Mouse (Mus musculus) forebrain, embryonic 12.5 days (tissue): ENCODE results near the gene Slc9a9. TPM values are rescaled to one million over a fixed set of nuclear protein-coding genes. Genes with fewer than 3 reads are reported as not detected.

ENCODE experiments used
- ATAC-seq: fragments of 200-750 bp; cut with Nextera tagmentation; 2 replicates; pipeline ENCODE4 v1.8.0; 2017; ENCODE audit warnings: moderate TSS enrichment; ENCODE audit not compliant: low FRiP score
- H3K27ac ChIP-seq: fragments of 300-500 bp; sonication (generic); 2 replicates; pipeline ENCODE4 v1.5.1; 2016; ENCODE audit warnings: mild to moderate bottlenecking
- H3K27me3 ChIP-seq: fragments of 300-500 bp; sonication (generic); 2 replicates; pipeline ENCODE4 v1.6.1; 2016; ENCODE audit warnings: mild to moderate bottlenecking
- H3K36me3 ChIP-seq: fragments of 300-500 bp; sonication (generic); replicated peaks from 2 replicates; pipeline ENCODE4 v1.6.1; 2016; ENCODE audit warnings: mild to moderate bottlenecking
- H3K4me1 ChIP-seq: fragments of 300-500 bp; sonication (generic); 2 replicates; pipeline ENCODE4 v1.6.1; 2016
- H3K4me2 ChIP-seq: fragments of 300-500 bp; sonication (generic); 2 replicates; pipeline ENCODE4 v1.6.1; 2016; ENCODE audit warnings: mild to moderate bottlenecking, moderate library complexity
- H3K4me3 ChIP-seq: fragments of 300-500 bp; sonication (generic); replicated peaks from 2 replicates; pipeline ENCODE4 v1.5.1; 2016; ENCODE audit warnings: mild to moderate bottlenecking
- H3K9ac ChIP-seq: fragments of 300-500 bp; sonication (generic); 2 replicates; pipeline ENCODE4 v1.6.1; 2016; ENCODE audit warnings: mild to moderate bottlenecking
- H3K9me3 ChIP-seq: fragments of 300-500 bp; sonication (generic); 2 replicates; pipeline ENCODE4 v1.6.1; 2016
- WGBS: fragments of 180-500 bp; shearing (Covaris S2); methylation state at CpG from one replicate; pipeline ENCODE4 v1.1.7; 2016; 5-methylcytosine and 5-hydroxymethylcytosine counted together
- polyA plus RNA-seq: library from polyadenylated mRNA; unstranded; fragments of >200 nt; fragmentation: Nextera tagmentation; extraction: Ambion mirVana; gene quantifications from 2 replicates; pipeline ENCODE4 v1.2.1, GENCODE M21; 2016

Slc9a9 gene
- polyA plus RNA-seq, 1 experiment from 2014 or later, result 2.8 TPM

GRCm38 (mm10) chr9:94687203-94687859 lies 17.6 kb downstream of the Slc9a9 start:
- Histone ChIP-seq H3K36me3 (no peaks in the 10 kb centered on the region), H3K27me3 (no peaks in the 10 kb centered on the region), H3K4me2 (no peak overlapping the region), H3K4me1 (0 out of 2 replicates have a peak, but pooled peaks cover 3% of the 10 kb centered on the region), H3K4me3 (no peak overlapping the region), H3K27ac (no peak overlapping the region), H3K9me3 (no peaks in the 10 kb centered on the region), H3K9ac (no peak overlapping the region)
- 100% methylated on average over 1 of the region's 1 CpGs for WGBS
- no peak for ATAC-seq

GRCm38 (mm10) chr9:94691311-94692087 lies 21.8 kb downstream of the Slc9a9 start:
- Histone ChIP-seq H3K4me2 (no peak overlapping the region), H3K27ac (no peak overlapping the region), H3K27me3 (no peaks in the 10 kb centered on the region), H3K4me1 (0 out of 2 replicates have a peak, but pooled peaks cover 3% of the 10 kb centered on the region), H3K36me3 (no peaks in the 10 kb centered on the region), H3K9ac (no peak overlapping the region), H3K4me3 (no peak overlapping the region), H3K9me3 (no peaks in the 10 kb centered on the region)
- WGBS, result 72% methylated on average over 10 of the region's 10 CpGs
- ATAC-seq, result no peak

DNA sequence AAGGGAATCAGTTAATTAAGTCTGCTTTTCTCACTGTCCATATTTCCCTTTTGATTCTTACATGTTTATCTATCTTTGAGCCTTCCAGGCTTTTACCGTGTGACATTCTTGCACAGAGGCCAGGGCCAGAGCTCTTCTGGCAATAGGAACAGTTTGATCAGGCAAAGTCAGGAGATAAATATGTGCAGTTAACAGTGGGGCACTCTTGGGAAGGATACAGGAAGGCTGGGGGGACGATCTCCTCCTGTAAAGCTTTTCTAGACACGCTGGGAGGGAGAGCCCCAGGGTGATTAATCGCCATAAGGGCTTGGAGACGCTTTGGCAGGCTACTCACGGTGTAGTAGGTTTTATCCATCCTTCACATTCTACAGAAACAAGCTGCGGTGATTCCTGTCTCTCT lies 22.4 kb downstream of the Slc9a9 start:
- H3K9ac ChIP-seq, result no peak overlapping the region
- no peaks in the 10 kb centered on the region for H3K9me3 ChIP-seq
- H3K4me1 ChIP-seq, result 0 out of 2 replicates have a peak, but pooled peaks cover 3% of the 10 kb centered on the region
- no peaks in the 10 kb centered on the region for H3K36me3 ChIP-seq
- whole genome bisulfite sequencing, result 64% methylated on average over 7 of the region's 7 CpGs
- no peak overlapping the region for H3K27ac ChIP-seq
- H3K27me3 ChIP-seq, result no peaks in the 10 kb centered on the region
- ATAC-seq, result no peak
- no peak overlapping the region for H3K4me3 ChIP-seq
- no peak overlapping the region for H3K4me2 ChIP-seq

DNA sequence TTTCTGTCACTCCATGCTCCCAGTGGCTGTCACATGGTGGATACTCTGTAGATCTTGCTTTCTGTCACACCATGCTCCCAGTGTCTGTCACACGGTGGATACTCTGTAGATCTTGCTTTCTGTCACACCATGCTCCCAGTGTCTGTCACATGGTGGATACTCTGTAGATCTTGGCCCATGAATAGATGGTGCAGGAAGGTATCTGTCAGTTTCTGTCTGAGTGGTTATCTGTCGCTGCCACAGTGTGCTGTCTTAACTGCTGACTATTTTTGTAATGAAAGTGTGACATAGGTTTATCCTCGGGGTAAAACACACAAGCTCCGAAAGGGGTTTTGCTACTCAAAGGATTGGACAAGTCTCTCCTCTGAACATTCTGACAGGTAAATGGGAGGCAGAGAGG lies 24.5 kb downstream of the Slc9a9 start:
- no peak for ATAC-seq

DNA sequence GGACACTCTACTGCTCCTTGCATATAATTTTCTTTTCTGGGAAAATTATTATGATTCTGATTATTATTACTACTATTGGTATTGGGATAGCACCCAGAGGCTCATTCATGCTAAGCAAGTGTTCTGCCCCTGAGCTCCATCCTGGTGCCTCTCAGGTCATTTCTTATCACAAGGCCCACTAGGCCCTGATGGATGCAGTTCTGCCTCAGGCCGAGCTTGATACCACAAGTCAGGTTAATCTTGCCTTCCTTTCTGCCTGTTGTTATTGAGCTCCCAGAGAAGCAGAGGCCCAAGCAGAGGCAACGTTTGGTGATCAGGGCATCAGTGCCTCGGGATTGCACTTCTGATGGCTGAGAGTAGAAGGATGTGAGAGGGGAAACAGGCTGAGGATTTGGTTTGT lies 25.3 kb downstream of the Slc9a9 start:
- Histone ChIP-seq H3K36me3 (no peaks in the 10 kb centered on the region), H3K4me1 (0 out of 2 replicates have a peak, but pooled peaks cover 3% of the 10 kb centered on the region), H3K4me3 (no peak overlapping the region), H3K9ac (no peak overlapping the region), H3K9me3 (no peaks in the 10 kb centered on the region), H3K27me3 (no peaks in the 10 kb centered on the region), H3K4me2 (no peak overlapping the region), H3K27ac (no peak overlapping the region)
- ATAC-seq, result no peak
- 86% methylated on average over 3 of the region's 3 CpGs for WGBS

More for the DNA sequence above, 24.5 kb downstream of the Slc9a9 start:
- Histone ChIP-seq H3K9me3 (no peaks in the 10 kb centered on the region), H3K9ac (no peak overlapping the region), H3K36me3 (no peaks in the 10 kb centered on the region), H3K4me3 (no peak overlapping the region), H3K4me1 (0 out of 2 replicates have a peak, but pooled peaks cover 3% of the 10 kb centered on the region), H3K4me2 (no peak overlapping the region), H3K27me3 (no peaks in the 10 kb centered on the region), H3K27ac (no peak overlapping the region)
- WGBS, result 95% methylated on average over 4 of the region's 4 CpGs

DNA sequence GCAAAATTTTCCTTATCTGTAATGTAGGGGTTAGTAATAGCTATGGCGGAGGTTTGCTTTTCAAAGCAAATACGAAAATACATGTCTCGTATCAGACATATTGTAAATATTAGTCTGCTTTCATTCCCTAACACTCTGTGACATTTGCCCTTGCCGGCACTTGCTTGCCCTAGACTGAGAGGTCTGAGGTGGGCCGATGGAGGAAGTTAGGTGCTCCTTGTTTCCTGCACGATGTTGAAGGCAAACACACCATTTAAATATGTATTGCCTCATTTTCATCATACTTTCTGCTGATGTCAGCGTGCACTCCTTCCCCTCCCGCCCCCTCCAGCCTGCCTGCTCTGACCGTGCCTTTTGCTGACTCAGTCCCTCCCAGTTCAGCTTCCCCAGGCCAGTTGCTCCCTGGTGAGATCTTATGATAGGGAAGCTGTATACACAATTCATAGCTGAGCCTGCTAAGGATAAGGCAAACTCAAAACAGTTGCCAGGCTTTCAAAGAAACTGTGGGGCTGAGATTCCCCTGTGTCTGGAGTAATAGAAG lies 26.9 kb downstream of the Slc9a9 start:
- Histone ChIP-seq H3K9me3 (no peaks in the 10 kb centered on the region), H3K27ac (no peak overlapping the region), H3K9ac (no peak overlapping the region), H3K36me3 (no peaks in the 10 kb centered on the region), H3K27me3 (no peaks in the 10 kb centered on the region), H3K4me3 (no peak overlapping the region), H3K4me2 (no peak overlapping the region), H3K4me1 (peaks cover 10% of the 10 kb centered on the region)
- no peak for ATAC-seq
- WGBS, result 78% methylated on average over 9 of the region's 9 CpGs

DNA sequence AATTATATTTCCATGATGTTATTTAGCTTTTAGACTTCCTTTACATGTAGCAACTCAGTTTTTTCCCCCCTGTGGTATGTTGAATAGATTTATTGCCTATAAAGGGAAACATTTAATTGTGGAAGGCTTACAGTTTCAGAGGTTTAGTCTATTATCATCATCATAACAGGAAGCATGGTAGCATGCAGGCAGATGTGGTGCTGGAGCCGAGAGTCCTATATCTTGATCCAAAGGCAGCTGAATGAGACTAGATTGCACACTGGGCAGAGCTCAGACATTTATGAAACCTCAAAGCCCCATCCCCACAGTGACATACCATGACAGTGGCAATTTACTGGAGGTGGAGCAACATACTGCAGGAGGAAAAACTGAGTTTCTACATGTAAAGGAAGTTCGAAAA lies 28.5 kb downstream of the Slc9a9 start:
- Histone ChIP-seq H3K4me3 (no peak overlapping the region), H3K9ac (no peak overlapping the region), H3K4me1 (peaks cover 20% of the 10 kb centered on the region), H3K27ac (no peak overlapping the region), H3K27me3 (no peaks in the 10 kb centered on the region), H3K4me2 (no peak overlapping the region), H3K36me3 (no peaks in the 10 kb centered on the region), H3K9me3 (no peaks in the 10 kb centered on the region)
- no peak for ATAC-seq
- 85% methylated on average over 2 of the region's 2 CpGs for WGBS

- H3K9ac ChIP-seq, result no peak overlapping the region
- WGBS, result 52% methylated on average over 1 of the region's 1 CpGs
- no peaks in the 10 kb centered on the region for H3K9me3 ChIP-seq
- peaks cover 20% of the 10 kb centered on the region for H3K4me1 ChIP-seq
- no peak overlapping the region for H3K4me3 ChIP-seq
- no peak overlapping the region for H3K27ac ChIP-seq
- no peaks in the 10 kb centered on the region for H3K27me3 ChIP-seq
- peak; percentile 69; the same call in 1 of the 2 replicates for ATAC-seq
- no peak overlapping the region for H3K4me2 ChIP-seq
- no peaks in the 10 kb centered on the region for H3K36me3 ChIP-seq
Observed at GRCm38 (mm10) chr9:94700549-94700948, 30.8 kb downstream of the Slc9a9 start.

DNA sequence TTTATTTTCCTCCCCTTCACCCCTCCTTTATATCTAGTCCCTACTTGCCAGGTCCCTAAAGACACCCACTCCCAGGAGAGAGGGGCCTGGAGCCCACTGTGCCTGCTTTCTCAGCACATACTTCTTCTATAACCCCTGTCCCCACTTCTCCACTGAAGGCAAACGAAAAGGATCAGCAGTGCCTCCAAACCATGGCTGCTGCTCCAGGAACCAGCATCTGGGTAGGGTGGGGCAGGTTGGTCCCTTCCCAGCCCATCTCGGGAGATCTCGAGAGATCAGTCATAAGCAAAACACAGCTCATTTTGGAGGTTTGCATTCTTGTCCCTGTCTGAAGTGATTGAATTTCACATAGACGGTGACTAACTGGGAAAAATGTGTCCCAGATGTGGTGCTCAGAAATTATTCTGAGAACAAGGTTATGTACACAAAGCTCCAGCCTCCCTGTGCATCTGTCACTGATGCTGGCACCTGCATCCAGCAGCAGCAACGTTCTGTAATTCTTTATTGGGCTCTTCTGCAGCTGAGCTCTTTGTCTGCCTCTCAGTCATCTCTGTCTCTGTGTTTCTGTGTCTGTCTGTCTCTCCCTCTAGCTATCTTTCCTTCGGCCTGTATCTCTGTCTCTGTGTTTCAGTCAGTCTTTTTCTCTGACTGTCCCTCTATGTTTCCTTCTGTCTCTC lies 31.6 kb downstream of the Slc9a9 start:
- Histone ChIP-seq H3K27ac (no peak overlapping the region), H3K27me3 (no peaks in the 10 kb centered on the region), H3K36me3 (no peaks in the 10 kb centered on the region), H3K9me3 (no peaks in the 10 kb centered on the region), H3K4me3 (no peak overlapping the region), H3K4me1 (peaks cover 20% of the 10 kb centered on the region), H3K4me2 (no peak overlapping the region), H3K9ac (no peak overlapping the region)
- WGBS, result 56% methylated on average over 6 of the region's 6 CpGs
- ATAC-seq, result peak; percentile 22; the same call in 1 of the 2 replicates

GRCm38 (mm10) chr9:94701965-94702634 lies 32.4 kb downstream of the Slc9a9 start:
- Histone ChIP-seq H3K4me2 (no peak overlapping the region), H3K4me3 (no peak overlapping the region), H3K36me3 (no peaks in the 10 kb centered on the region), H3K27me3 (no peaks in the 10 kb centered on the region), H3K9me3 (no peaks in the 10 kb centered on the region), H3K9ac (no peak overlapping the region), H3K4me1 (peaks cover 20% of the 10 kb centered on the region), H3K27ac (no peak overlapping the region)
- 0 out of 2 replicates have a peak, but pooled peaks have one; percentile 37 for ATAC-seq
- WGBS, result 47% methylated on average over 10 of the region's 10 CpGs

- 89% methylated on average over 9 of the region's 9 CpGs for WGBS
- no peak for ATAC-seq
- no peak overlapping the region for H3K4me2 ChIP-seq
Observed at GRCm38 (mm10) chr9:94704986-94705757, 35.5 kb downstream of the Slc9a9 start.

More at GRCm38 (mm10) chr9:94704986-94705757, 35.5 kb downstream of the Slc9a9 start:
- H3K9ac ChIP-seq, result no peak overlapping the region
- no peak overlapping the region for H3K4me3 ChIP-seq
- peaks cover 20% of the 10 kb centered on the region for H3K4me1 ChIP-seq
- no peaks in the 10 kb centered on the region for H3K9me3 ChIP-seq
- no peaks in the 10 kb centered on the region for H3K27me3 ChIP-seq
- H3K27ac ChIP-seq, result no peak overlapping the region
- H3K36me3 ChIP-seq, result no peaks in the 10 kb centered on the region
